Mouse (Mus musculus) liver, adult 2 months (tissue): ENCODE data around the gene AF067061. TPM values are rescaled to one million over a fixed set of nuclear protein-coding genes. Genes with fewer than 3 reads are reported as not detected.
"Not testable (repeated sequence)": the region's sequence is repeated elsewhere in the genome, so short reads cannot be mapped to it uniquely, and the experiment has no call there.

ENCODE experiments used
- DNase-seq: peaks from one replicate; pipeline ENCODE4 v3.0.0-alpha.2; 2011; ENCODE audit warnings: low read depth, low spot score; ENCODE audit errors: extremely low read depth
- H3K27ac ChIP-seq: fragments of 200-500 bp; replicated peaks from 2 replicates; pipeline ENCODE4 v1.5.1; 2012; ENCODE audit warnings: low read depth, mild to moderate bottlenecking, control low read depth, inconsistent platforms, low read length; ENCODE audit not compliant: insufficient read depth
- H3K27me3 ChIP-seq: fragments of 200-500 bp; 2 replicates; pipeline ENCODE4 v1.6.1; 2012; ENCODE audit warnings: mild to moderate bottlenecking, moderate library complexity, low read length, inconsistent platforms; ENCODE audit not compliant: control insufficient read depth, insufficient read depth
- H3K36me3 ChIP-seq: fragments of 200-500 bp; 2 replicates; pipeline ENCODE4 v1.6.1; 2012; ENCODE audit warnings: low read length, inconsistent platforms; ENCODE audit not compliant: control insufficient read depth, insufficient read depth
- H3K4me1 ChIP-seq: fragments of 200-500 bp; 2 replicates; pipeline ENCODE4 v1.6.1; 2011; ENCODE audit warnings: low read length; ENCODE audit not compliant: control insufficient read depth, insufficient read depth
- H3K4me3 ChIP-seq: fragments of 200-500 bp; 2 replicates; pipeline ENCODE4 v1.5.1; 2011; ENCODE audit warnings: low read depth, mild to moderate bottlenecking, control low read depth, low read length, moderate library complexity; ENCODE audit not compliant: insufficient read depth
- H3K79me2 ChIP-seq: fragments of 200-500 bp; 2 replicates; pipeline ENCODE4 v1.6.1; 2012; ENCODE audit warnings: inconsistent platforms, mild to moderate bottlenecking, low read length, moderate library complexity; ENCODE audit not compliant: control insufficient read depth, insufficient read depth
- H3K9ac ChIP-seq: fragments of 200-500 bp; 2 replicates; pipeline ENCODE4 v1.6.1; 2012; ENCODE audit warnings: low read depth, mild to moderate bottlenecking, control low read depth, inconsistent platforms, low read length
- WGBS: fragments of 180-500 bp; shearing (Covaris S2); methylation state at CpG from one replicate; pipeline ENCODE4 v1.1.7; 2018; 5-methylcytosine and 5-hydroxymethylcytosine counted together
- polyA plus RNA-seq: library from polyadenylated mRNA; depleted of rRNA; stranded (reverse); fragments of >200 nt; gene quantifications from 2 replicates; pipeline ENCODE4 v1.2.3, GENCODE M21; 2012; rRNA removed
- total RNA-seq: library from RNA; depleted of rRNA; stranded (reverse); fragments of >200 nt; gene quantifications from 2 replicates; pipeline ENCODE4 v1.2.3, GENCODE M21; 2014; rRNA removed

Gene AF067061
- total RNA-seq = 0.27 TPM in 1 of 2 replicates, not detected in the other
- not detected in 2 replicates for polyA plus RNA-seq

DNA sequence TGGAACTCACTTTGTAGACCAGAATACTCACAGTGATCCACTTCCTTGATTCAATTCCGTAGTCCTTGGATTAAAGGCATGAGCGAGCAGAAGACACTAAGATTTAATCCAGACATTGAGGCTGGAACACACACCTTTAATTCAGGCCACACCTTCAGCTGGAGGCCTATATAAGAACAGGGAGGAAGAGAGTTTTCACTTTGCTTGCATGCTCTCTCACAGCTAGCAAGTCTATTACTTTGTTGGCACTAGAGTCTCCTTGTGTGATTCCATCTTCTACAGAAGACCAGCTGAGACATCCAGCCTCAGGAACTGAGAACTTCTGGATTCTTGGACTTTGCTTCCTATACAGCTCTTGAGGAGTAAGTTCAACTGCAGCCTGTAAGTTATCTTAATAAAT lies at the start of gene AF067061:
Gene AF067061, plus strand, starts transcription at position 245 of the 400 bp plus-strand sequence.
- not testable (repeated sequence) for H3K79me2 ChIP-seq, H3K36me3 ChIP-seq, DNase-seq, H3K4me1 ChIP-seq, H3K27me3 ChIP-seq, H3K9ac ChIP-seq, H3K27ac ChIP-seq, H3K4me3 ChIP-seq
- 77% methylated on average over 2 of the region's 2 CpGs for WGBS

GRCm38 (mm10) chr13:120215847-120216246 lies 47.1 kb upstream of the AF067061 start, which contains the start of gene Gm21762:
Gene Gm21762 (minus strand): TSS chr13:120215947.
- not testable (repeated sequence) for H3K79me2 ChIP-seq, DNase-seq
- WGBS = no CpG with 5 or more reads among the region's 2 CpGs

DNA sequence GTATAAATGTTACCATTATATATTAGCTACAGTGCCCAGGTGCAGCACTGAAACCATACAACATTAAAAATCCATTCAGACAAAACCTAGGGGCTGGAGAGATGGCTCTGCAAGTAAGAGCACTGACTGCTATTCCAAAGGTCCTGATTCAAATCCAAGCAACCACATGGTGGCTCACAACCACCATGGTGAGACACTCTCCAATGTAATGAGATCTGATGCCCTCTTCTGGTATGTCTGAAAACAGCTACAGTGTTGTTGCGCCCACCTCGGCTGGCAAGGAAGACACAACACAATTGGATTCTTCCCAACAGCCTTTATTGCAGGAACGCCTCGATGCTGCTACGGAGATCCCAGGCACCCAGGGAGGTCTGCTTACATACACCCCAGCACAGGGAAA lies 42.0 kb upstream of the AF067061 start:
- not testable (repeated sequence) for H3K4me3 ChIP-seq, H3K9ac ChIP-seq, H3K27me3 ChIP-seq, DNase-seq, H3K27ac ChIP-seq, H3K79me2 ChIP-seq, H3K36me3 ChIP-seq, H3K4me1 ChIP-seq
- WGBS = 75% methylated on average over 5 of the region's 5 CpGs

More at GRCm38 (mm10) chr13:120215847-120216246, 47.1 kb upstream of the AF067061 start, which contains the start of gene Gm21762:
- H3K4me3 ChIP-seq, H3K27me3 ChIP-seq, H3K36me3 ChIP-seq, H3K9ac ChIP-seq, H3K4me1 ChIP-seq, H3K27ac ChIP-seq: not testable (repeated sequence)

DNA sequence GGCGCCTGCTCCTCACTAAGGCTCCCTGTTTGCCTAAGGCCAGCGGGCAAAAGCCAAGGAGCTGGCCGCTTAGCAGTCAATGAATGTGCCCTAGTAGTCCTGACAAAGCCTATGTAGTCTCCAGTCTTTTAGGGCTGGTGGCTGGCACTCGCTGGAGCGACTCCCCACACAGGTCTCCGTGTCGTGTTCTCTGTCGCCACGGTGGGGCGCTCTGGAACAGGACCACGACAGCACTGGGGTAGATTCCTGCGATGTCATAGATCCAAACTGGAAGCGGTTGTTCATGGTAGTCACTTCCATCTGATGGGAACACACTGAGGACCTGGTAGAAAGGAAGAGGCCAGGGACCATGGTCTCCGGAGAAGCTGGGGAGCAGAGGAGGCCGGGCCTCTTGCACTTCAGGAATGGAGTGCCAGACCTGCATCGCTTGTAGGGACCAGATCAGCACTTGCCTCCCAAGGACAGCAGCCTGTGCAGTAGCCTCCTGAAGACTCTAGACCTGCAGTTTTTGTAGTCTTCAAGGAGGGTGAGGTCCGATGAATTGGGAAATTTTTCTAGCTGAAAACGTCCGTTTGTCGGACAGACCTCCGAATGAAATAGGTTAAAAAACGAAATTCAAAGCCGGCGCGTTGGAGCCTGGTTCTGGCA lies 39.8 kb upstream of the AF067061 start:
- H3K27me3 ChIP-seq, H3K36me3 ChIP-seq, H3K27ac ChIP-seq, H3K9ac ChIP-seq, H3K79me2 ChIP-seq, DNase-seq, H3K4me3 ChIP-seq, H3K4me1 ChIP-seq: not testable (repeated sequence)
- 94% methylated on average over 16 of the region's 25 CpGs for WGBS

- not testable (repeated sequence) for H3K4me3 ChIP-seq, H3K4me1 ChIP-seq, H3K36me3 ChIP-seq, DNase-seq, H3K27ac ChIP-seq, H3K27me3 ChIP-seq, H3K9ac ChIP-seq, H3K79me2 ChIP-seq
- 92% methylated on average over 17 of the region's 17 CpGs for WGBS
Measured at GRCm38 (mm10) chr13:120231798-120232197, 31.1 kb upstream of the AF067061 start.

GRCm38 (mm10) chr13:120232447-120233049 lies 30.4 kb upstream of the AF067061 start:
- not testable (repeated sequence) for H3K36me3 ChIP-seq, H3K79me2 ChIP-seq, H3K27me3 ChIP-seq, DNase-seq, H3K9ac ChIP-seq, H3K27ac ChIP-seq, H3K4me3 ChIP-seq, H3K4me1 ChIP-seq
- WGBS = 68% methylated on average over 12 of the region's 25 CpGs

GRCm38 (mm10) chr13:120238811-120239210 lies 24.1 kb upstream of the AF067061 start, which contains the start of gene Gm21731:
Gene Gm21731 (plus strand): TSS chr13:120239111.
- not testable (repeated sequence) for H3K36me3 ChIP-seq, H3K4me3 ChIP-seq, H3K27me3 ChIP-seq, H3K79me2 ChIP-seq, DNase-seq, H3K9ac ChIP-seq, H3K27ac ChIP-seq, H3K4me1 ChIP-seq

- WGBS = 76% methylated on average over 2 of the region's 3 CpGs
- H3K4me3 ChIP-seq, H3K27ac ChIP-seq, H3K27me3 ChIP-seq, H3K9ac ChIP-seq, H3K4me1 ChIP-seq, DNase-seq, H3K36me3 ChIP-seq, H3K79me2 ChIP-seq: not testable (repeated sequence)
Measured at GRCm38 (mm10) chr13:120251208-120251924, 11.5 kb upstream of the AF067061 start.
